Mouse (Mus musculus) gastrocnemius, postnatal 36 days (tissue): Measurements from ENCODE around the gene Ccnj. TPM values are rescaled to one million over a fixed set of nuclear protein-coding genes. Genes with fewer than 3 reads are reported as not detected.

ENCODE experiments used
- DNase-seq, 2 experiments: peaks; one replicate each; pipeline ENCODE4 v3.0.0; 2022
- intact Hi-C: fragments of 180-260 bp; cut with DNase I; formaldehyde crosslinking; loops from one replicate; pipeline ENCODE4 v1.15.1; 2025
- microRNA-seq, 2 experiments: library from miRNA; unstranded; fragments of <30 nt; microRNA quantifications; one replicate each; pipeline ENCODE4 v1.2.0; 2021
- total RNA-seq, 2 experiments: library from RNA; stranded (reverse); gene quantifications; 2 replicates each; pipeline ENCODE4 v1.2.3; 2021

Gene Ccnj
- total RNA-seq, 2 experiments from 2014 or later, result 2.4 to 3.3 TPM

DNA sequence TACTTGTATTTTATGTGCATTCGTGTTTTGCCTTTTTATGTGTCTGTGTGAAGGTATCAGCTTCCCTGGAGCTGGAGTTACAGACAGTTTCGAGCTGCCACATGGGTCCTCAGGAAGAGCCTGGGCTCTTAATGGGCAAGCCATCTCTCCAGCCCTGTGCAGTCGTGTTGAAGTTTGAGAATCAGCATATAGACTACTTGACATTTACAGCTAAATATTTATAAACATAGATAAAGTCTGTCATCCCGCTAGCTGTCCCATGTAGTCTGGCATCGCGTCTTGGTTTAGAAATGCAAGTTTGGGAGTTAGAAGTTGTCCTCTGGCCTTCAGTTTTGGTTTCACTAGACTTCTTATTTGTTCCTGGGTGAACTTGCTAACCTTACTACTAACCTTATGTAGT, 10.0 kb downstream of the Ccnj start:
- intact Hi-C loops, result no loop called here
- no peak for DNase-seq

DNA sequence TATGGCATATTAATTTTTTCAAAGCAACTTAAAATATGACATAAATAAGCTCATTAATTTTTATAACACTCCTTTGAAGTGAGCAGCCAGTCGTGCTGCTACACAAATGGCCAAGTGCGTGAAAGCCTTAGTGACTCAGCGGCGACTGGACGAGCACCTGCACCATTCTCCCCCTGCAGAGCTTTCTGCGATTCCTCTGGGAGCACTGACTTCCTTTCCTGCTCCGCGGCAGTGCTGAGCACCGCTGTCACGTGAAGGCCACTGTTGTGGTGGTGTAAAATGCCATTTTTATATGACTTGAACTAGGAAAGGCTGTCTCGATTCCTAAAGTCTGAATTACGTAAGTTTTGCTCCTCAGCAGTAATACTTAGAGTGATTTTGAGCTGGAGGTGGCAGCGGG, 10.5 kb downstream of the Ccnj start:
- DNase-seq, result no peak
- intact Hi-C loops, result no loop called here

DNA sequence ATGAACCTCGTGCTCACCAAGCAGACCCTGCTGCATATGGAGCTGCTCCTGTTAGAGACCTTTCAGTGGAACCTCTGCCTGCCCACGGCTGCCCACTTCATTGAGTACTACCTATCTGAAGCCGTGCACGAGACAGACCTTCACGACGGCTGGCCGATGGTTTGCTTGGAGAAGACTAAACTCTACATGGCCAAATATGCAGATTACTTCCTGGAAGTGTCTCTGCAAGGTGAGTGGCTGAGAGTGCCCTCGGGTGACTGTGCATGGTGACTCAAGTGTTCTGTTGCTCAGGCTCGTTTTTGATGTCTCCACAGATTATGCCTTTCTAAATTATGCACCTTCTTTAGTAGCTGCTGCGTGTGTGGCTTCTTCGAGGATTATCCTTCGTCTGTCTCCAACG, 13.7 kb downstream of the Ccnj start:
- intact Hi-C loops, result no loop called here
- DNase-seq, result no peak

DNA sequence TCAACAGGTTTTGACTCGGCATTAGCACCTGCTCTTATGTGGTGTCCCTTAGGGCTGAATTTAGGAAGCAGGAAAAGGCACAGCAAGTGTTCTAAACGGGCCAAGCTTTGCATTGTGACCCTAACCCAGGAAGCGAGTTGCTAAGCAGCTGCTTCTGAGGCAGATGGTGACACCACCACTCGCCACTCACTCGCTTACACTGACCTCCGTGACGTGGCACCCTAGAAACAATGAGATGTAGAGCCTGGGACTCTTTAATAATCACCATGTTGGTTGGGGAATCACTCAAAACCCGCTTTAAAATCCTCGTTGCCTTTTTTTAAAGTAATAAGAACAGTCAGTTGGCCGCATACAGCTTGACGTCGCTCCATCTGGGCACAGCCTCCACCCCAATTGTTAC, 18.3 kb downstream of the Ccnj start:
- intact Hi-C loops, result no loop called here

DNA sequence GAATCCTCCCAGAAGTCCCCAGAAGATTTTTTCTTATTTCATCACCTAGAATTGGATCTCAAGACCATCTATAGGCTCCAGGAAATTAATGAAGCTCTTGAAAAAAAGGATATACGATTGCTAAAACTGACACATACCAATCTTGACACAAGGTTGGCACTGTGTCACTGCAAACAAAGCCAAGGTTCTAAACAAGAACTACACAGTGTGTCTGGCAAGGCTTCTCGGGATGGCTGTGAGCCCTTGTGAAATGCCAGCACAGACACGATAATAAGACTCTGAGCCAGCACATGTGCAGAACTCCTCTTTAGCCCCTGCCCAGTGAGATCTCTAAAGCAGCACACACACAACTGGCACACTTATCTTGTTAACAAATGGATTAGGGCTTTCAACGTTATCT, 28.5 kb downstream of the Ccnj start:
- DNase-seq, result no peak
- intact Hi-C loops, result no loop called here

More for the DNA sequence above, 18.3 kb downstream of the Ccnj start:
- no peak for DNase-seq

DNA sequence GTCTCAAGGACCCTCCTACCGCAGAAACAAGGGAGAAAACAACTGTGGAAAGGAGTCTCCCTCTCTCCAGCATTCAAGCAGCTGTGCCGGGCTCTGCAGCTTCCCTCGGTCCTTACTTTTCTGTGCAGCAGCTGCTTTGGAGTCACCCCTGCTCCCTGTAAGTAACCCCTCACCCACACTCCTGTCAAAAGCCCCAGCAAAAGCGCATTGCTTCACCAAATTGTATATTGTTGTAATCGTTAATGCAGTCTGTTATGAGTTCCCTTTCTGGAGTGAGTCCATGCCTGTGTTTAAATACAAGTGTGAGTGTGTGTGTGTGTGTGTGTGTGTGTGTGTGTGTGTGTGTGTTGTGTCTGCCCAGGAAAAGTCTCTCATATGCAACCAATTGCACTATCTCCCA, 37.2 kb downstream of the Ccnj start:
- DNase-seq, result no peak
- intact Hi-C loops, result no loop called here

DNA sequence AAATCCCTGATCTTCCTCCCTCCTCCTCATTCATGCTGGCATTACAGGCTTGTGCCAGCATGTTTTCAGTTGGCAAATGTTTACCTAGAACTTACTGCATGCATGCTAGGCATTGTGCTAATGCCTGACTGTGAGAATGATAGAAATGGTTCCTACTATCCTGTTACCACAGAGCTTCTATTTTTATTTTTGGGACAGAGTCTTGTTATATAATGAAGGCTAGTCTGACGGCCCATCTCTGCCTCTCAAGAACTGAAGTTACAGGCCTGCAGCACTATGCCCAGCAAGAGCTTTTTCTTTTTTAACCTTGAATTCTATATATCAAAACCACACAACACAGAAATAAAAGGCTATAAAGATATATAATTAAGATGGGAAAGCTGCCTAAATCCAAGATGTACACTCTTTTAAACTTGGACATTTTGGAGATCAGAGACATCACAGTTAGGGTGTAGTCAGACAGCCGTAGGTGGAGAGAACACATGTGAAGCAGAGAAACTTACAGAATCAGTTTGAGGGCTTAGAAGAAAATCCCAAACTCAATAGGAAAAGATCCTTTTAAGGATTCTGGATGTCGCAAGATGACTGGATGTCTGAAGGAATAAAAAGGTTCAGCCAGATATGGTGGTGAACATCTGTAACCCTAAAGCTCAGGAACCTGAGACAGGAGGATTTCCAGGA, 38.5 kb downstream of the Ccnj start:
- no peak for DNase-seq

DNA sequence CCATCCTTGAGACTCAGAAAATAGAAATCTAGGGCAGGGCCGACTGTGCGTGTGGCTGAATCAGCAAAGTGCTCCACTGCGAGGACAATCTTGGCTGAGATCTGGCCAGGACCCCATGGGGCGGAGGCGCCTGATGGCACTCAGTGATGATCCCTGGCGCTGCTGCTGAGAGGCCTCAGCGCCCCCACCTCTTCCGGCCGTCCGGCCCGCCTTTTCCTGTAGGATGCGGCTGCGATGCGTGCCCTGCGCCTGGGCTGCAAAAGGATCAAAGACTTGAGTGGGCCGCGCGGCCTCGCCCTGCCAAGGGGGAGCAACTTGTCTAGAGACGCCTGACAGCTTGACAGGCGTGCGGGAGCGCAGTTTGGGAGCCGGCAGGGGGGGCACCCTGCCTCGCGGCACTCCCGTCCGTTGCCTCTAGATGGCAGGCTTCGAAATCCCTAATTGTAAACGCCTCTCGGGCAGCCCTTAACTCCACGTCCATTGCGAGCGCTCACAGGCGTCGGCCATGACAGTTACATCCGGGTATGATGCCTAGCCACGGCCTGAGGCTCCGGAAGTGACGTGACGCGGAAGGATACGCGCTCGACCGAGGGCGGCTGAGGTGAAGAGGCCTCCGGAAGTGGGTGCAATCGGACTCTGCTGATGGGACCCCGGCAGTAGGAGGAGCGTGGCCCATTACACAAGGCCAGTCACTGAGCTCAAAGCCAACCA, 42.0 kb downstream of the Ccnj start:
- intact Hi-C loops, result loop anchor here (2.0 kb wide), 1 partner anchor 22 kb away; the partner anchor contains the start of gene Zfp518a
- peak; percentile 76 for DNase-seq

More for the DNA sequence above, 38.5 kb downstream of the Ccnj start:
- intact Hi-C loops, result no loop called here

DNA sequence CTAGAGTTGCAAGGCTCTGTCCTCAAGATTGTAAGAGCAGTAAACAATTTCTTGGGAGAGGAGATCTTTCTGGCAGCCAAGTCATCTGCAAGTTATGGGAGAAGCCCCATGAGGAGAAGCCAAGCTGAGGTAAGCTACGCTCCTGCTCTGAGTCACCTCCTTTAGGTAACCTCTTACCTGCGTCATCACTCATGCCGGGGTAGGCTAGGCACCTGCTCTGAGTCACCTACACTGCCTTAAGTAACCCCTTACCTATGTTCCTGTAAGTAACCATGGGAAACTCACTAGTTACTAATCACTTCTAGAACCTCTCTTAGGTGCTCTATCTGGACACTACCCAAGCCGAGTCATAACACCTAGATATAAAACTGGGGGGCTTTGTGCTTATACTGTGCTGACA, 50.6 kb downstream of the Ccnj start:
- DNase-seq, result no peak
- intact Hi-C loops, result no loop called here

DNA sequence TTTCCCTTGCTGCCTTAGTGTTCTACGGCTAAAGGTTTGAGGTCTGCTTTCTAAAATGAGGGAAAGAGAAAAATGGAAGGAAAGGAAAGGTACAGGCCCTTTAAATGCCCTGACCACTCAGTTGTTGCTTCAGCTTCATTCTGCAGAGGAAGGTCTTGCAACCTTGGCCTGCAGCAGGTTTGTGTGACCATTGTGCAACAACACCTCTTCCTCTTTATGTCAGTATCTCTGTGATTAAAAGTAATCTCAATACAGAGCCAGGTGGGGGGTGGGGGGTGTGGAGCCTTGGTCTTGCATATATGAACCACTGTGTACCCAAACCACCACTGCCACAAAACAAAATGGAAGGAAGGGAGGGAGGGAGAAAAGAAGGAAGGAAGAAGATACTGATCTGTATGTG, 57.8 kb downstream of the Ccnj start:
- intact Hi-C loops, result no loop called here
- no peak for DNase-seq

DNA sequence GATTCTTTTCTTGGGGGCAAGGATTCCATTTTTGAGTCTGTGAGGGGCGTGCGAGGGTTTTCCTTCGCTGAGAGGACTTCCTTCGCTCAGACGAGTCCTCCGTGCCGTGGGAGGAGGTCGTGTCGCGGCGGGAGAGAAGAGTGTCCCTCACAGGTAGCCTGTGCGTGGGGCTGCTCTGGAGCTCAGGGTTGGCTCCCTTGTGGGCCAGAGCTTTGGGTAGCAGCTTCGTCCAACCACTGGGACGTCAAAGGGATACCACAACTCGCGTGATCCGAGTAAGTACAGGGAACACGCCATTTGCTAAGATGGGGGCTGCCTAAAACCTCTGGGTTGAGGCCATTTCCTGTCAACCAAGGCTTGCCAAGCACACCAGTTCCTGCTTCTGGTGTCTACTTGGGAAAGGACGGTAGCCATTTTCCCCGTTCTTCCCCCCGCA, 63.0 kb downstream of the Ccnj start:
- intact Hi-C loops, result loop anchor here (2.0 kb wide), 1 partner anchor 21 kb away; no protein-coding TSS in a partner anchor
- no peak for DNase-seq

DNA sequence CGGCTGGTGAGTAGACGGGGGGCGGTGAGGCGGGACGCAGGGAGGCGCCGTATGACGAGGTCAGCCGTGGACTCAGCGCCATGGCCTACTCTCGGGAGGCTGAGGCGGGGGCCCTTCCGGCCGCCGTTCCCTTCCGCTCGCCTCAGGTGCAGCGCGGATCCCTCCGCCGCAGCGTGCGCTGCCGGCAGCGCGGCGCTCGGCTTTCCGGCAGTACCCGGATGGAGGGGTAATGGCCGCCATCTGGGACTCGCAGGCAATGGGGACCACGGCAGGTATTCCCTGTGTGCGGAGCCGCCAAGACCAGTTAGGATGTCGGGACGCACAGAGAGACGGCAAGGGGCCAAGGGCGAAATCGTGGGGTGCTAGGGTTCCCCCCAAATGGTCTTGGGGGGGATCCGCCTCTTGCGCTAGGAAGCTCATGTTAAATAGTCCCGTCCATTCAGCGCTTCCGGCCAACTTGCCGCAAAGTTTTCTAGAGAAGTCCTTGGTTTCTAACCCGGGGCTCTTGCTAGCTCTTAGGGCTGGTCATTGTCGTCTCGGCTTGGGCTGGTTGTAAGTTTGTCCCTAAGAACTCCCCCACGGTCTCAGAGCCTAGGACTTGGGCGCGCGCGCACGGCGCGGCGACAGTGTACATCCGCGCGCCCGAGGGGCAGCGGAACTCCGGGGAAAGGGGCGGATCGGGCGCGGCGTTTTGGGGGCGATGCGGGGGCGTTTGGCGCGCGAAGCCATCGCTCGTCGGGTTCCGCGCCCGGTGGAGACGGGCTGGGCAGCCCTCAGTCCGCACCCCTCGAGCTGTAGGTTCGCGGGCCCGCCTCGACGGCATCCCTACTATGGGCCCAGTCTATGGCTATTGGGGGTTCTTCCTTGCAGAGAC, 63.7 kb downstream of the Ccnj start, which contains the start of gene Zfp518a:
Zfp518a (plus strand) TSS at position 187 of the 874 bp plus-strand sequence.
- intact Hi-C loops, result loop anchor here (2.0 kb wide), 1 partner anchor 22 kb away; no protein-coding TSS in a partner anchor
- DNase-seq, result peak; percentile 72 to 94

DNA sequence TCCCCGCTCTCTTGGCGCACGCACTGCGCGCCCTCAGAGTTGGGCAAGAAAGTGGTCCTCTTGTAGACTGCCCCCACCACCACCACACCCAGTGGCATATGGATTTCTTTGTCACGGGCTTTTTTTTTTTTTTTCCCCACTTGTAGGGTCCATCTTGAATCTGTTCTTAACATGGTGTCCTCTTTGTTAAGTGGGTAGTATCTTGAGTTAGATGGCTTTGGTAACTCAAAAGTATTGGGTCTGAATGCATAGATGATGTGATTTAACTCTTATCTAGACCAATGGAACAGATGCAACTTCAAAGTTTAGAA, 64.3 kb downstream of the Ccnj start:
- no peak for DNase-seq
- intact Hi-C loops, result loop anchor here (2.0 kb wide), 1 partner anchor 23 kb away; no protein-coding TSS in a partner anchor

Small RNA genes within 50 kb of the gene (microRNA-seq; reads per million reads assigned to microRNA genes)
- gene Mir8092, result 0 reads per million in 2 experiments

Other genes with a start within 250 kb of the Ccnj start
- 1 to 10 TPM; 3.8 to 5.0 TPM for gene Aldh18a1, start 242.8 kb upstream of the Ccnj start, total RNA-seq
- 1 to 10 TPM; 1.7 to 2.3 TPM for gene Tctn3, start 219.0 kb upstream of the Ccnj start, total RNA-seq
- 10 to 100 TPM in 1 of 2 experiments, 1 to 10 TPM in 1; 8.9 to 12.9 TPM for gene Entpd1, start 218.9 kb upstream of the Ccnj start, total RNA-seq
- not detected for gene Cc2d2b, start 82.5 kb upstream of the Ccnj start, total RNA-seq
- 1 to 10 TPM; 2.5 to 4.5 TPM for gene Zfp518a, start 63.4 kb downstream of the Ccnj start, total RNA-seq
- gene Blnk, start 163.3 kb downstream of the Ccnj start, total RNA-seq, result 1 to 10 TPM; 1.4 to 1.5 TPM
- 1 to 10 TPM in 1 of 2 experiments, not detected in 1; 2.3 TPM for gene Dntt, start 198.0 kb downstream of the Ccnj start, total RNA-seq
- not detected for gene Opalin, start 245.8 kb downstream of the Ccnj start, total RNA-seq